Mouse (Mus musculus): Measurements from ENCODE around the gene Fcgr3. TPM values are rescaled to one million over a fixed set of nuclear protein-coding genes. Genes with fewer than 3 reads are reported as not detected.
A peak's percentile ranks its signal among the peaks of the same experiment; 100 is the strongest.

Fcgr3 gene
- polyA plus RNA-seq, 1 experiment: not detected

DNA sequence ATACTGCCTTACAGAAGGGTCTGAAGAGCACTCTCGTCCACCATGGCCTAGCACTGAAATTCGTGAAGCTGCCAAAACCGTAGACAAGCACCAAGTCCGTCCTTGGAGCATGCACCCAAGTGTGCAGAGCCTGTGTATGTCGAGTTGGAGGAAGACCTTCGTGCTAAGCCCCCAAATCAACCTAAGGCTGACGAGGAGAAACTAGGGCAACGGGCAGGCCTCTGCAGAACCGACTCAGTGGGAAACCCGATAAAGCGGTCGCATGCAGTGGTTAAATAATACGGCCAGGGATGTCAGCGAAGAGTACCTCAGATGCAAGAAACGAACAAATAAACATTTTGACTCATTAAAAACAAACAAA, 45.9 kb upstream of the Fcgr3 start:
- H3K27me3 ChIP-seq (ENCODE audit: control insufficient read depth, insufficient read depth, insufficient read length): no peaks in the 10 kb centered on the region
- no peaks in the 10 kb centered on the region for H3K36me3 ChIP-seq (ENCODE audit: control insufficient read depth, insufficient read depth)
- no peaks in the 10 kb centered on the region for H3K79me2 ChIP-seq (ENCODE audit: control insufficient read depth, insufficient read depth)
- no peak overlapping the region for H3K4me3 ChIP-seq (ENCODE audit: insufficient read depth, poor library complexity, severe bottlenecking)
- H3K79me3 ChIP-seq (ENCODE audit: low read depth): no peaks in the 10 kb centered on the region
- H3ac ChIP-seq (ENCODE audit: control insufficient read depth, insufficient read length, low read depth): peak overlapping the region; percentile 68
- no peak for TF ChIP-seq USF1 (IDR thresholded peaks at IDR 0.05; ENCODE audit: low read depth)
- TF ChIP-seq MYOG (IDR thresholded peaks at IDR 0.05; ENCODE audit: control insufficient read depth, extremely low read depth, insufficient read length): no peak
- no peak for TF ChIP-seq FOSL1 (IDR thresholded peaks at IDR 0.05; ENCODE audit: insufficient read depth, low read length, poor library complexity, severe bottlenecking)
- no peak for TF ChIP-seq CTCF (IDR thresholded peaks at IDR 0.05; ENCODE audit: control insufficient read depth, insufficient read depth, insufficient read length)
- no peak for TF ChIP-seq MYOD1 (IDR thresholded peaks at IDR 0.05; ENCODE audit: control insufficient read depth, insufficient read length, low read depth)
- no peak for TF ChIP-seq CEBPB (IDR thresholded peaks at IDR 0.05; ENCODE audit: low read depth)
- no peak for TF ChIP-seq MAX (IDR thresholded peaks at IDR 0.05)

- Histone ChIP-seq H3K79me2 (ENCODE audit: control insufficient read depth, insufficient read depth) (no peaks in the 10 kb centered on the region), H3ac (ENCODE audit: control insufficient read depth, insufficient read length, low read depth) (no peak overlapping the region), H3K4me3 (ENCODE audit: insufficient read depth, poor library complexity, severe bottlenecking) (no peak overlapping the region), H3K27me3 (ENCODE audit: control insufficient read depth, insufficient read depth, insufficient read length) (no peaks in the 10 kb centered on the region), H3K79me3 (ENCODE audit: low read depth) (no peaks in the 10 kb centered on the region), H3K36me3 (ENCODE audit: control insufficient read depth, insufficient read depth) (no peaks in the 10 kb centered on the region)
- TF ChIP-seq CEBPB (IDR thresholded peaks at IDR 0.05; ENCODE audit: low read depth) (no peak), USF1 (IDR thresholded peaks at IDR 0.05; ENCODE audit: low read depth) (peak; percentile 35)
Observed at GRCm38 (mm10) chr1:171109620-171110019, 44.9 kb upstream of the Fcgr3 start.

- TF ChIP-seq CEBPB (IDR thresholded peaks at IDR 0.05; ENCODE audit: low read depth) (no peak), FOSL1 (IDR thresholded peaks at IDR 0.05; ENCODE audit: insufficient read depth, low read length, poor library complexity, severe bottlenecking) (no peak), MYOG (IDR thresholded peaks at IDR 0.05; ENCODE audit: control insufficient read depth, extremely low read depth, insufficient read length) (no peak), MAX (IDR thresholded peaks at IDR 0.05) (no peak), USF1 (IDR thresholded peaks at IDR 0.05; ENCODE audit: low read depth) (no peak), CTCF (IDR thresholded peaks at IDR 0.05; ENCODE audit: control insufficient read depth, insufficient read depth, insufficient read length) (no peak), MYOD1 (IDR thresholded peaks at IDR 0.05; ENCODE audit: control insufficient read depth, insufficient read length, low read depth) (no peak)
- no peaks in the 10 kb centered on the region for H3K79me3 ChIP-seq (ENCODE audit: low read depth)
Observed at GRCm38 (mm10) chr1:171105226-171105625, 40.5 kb upstream of the Fcgr3 start.

GRCm38 (mm10) chr1:171103179-171103840, 38.6 kb upstream of the Fcgr3 start:
- H3K4me3 ChIP-seq (ENCODE audit: insufficient read depth, poor library complexity, severe bottlenecking): peak overlapping the region; percentile 6
- H3K79me2 ChIP-seq (ENCODE audit: control insufficient read depth, insufficient read depth): no peaks in the 10 kb centered on the region
- H3ac ChIP-seq (ENCODE audit: control insufficient read depth, insufficient read length, low read depth): no peak overlapping the region
- no peaks in the 10 kb centered on the region for H3K36me3 ChIP-seq (ENCODE audit: control insufficient read depth, insufficient read depth)
- TF ChIP-seq CTCF (IDR thresholded peaks at IDR 0.05; ENCODE audit: control insufficient read depth, insufficient read depth, insufficient read length) (no peak), USF1 (IDR thresholded peaks at IDR 0.05; ENCODE audit: low read depth) (no peak)
- H3K79me3 ChIP-seq (ENCODE audit: low read depth): no peaks in the 10 kb centered on the region
- no peaks in the 10 kb centered on the region for H3K27me3 ChIP-seq (ENCODE audit: control insufficient read depth, insufficient read depth, insufficient read length)

More at GRCm38 (mm10) chr1:171105226-171105625, 40.5 kb upstream of the Fcgr3 start:
- H3K27me3 ChIP-seq (ENCODE audit: control insufficient read depth, insufficient read depth, insufficient read length): no peaks in the 10 kb centered on the region
- no peak overlapping the region for H3K4me3 ChIP-seq (ENCODE audit: insufficient read depth, poor library complexity, severe bottlenecking)
- H3K79me2 ChIP-seq (ENCODE audit: control insufficient read depth, insufficient read depth): no peaks in the 10 kb centered on the region
- no peaks in the 10 kb centered on the region for H3K36me3 ChIP-seq (ENCODE audit: control insufficient read depth, insufficient read depth)
- no peak overlapping the region for H3ac ChIP-seq (ENCODE audit: control insufficient read depth, insufficient read length, low read depth)

GRCm38 (mm10) chr1:171102547-171103177, 37.9 kb upstream of the Fcgr3 start:
- Histone ChIP-seq H3K27me3 (ENCODE audit: control insufficient read depth, insufficient read depth, insufficient read length) (no peaks in the 10 kb centered on the region), H3K36me3 (ENCODE audit: control insufficient read depth, insufficient read depth) (no peaks in the 10 kb centered on the region), H3K79me3 (ENCODE audit: low read depth) (no peaks in the 10 kb centered on the region), H3K4me3 (ENCODE audit: insufficient read depth, poor library complexity, severe bottlenecking) (peak overlapping the region; percentile 57), H3K79me2 (ENCODE audit: control insufficient read depth, insufficient read depth) (no peaks in the 10 kb centered on the region), H3ac (ENCODE audit: control insufficient read depth, insufficient read length, low read depth) (peak overlapping the region; percentile 97)
- TF ChIP-seq USF1 (IDR thresholded peaks at IDR 0.05; ENCODE audit: low read depth): no peak
- no peak for TF ChIP-seq FOSL1 (IDR thresholded peaks at IDR 0.05; ENCODE audit: insufficient read depth, low read length, poor library complexity, severe bottlenecking)
- no peak for TF ChIP-seq MYOD1 (IDR thresholded peaks at IDR 0.05; ENCODE audit: control insufficient read depth, insufficient read length, low read depth)

DNA sequence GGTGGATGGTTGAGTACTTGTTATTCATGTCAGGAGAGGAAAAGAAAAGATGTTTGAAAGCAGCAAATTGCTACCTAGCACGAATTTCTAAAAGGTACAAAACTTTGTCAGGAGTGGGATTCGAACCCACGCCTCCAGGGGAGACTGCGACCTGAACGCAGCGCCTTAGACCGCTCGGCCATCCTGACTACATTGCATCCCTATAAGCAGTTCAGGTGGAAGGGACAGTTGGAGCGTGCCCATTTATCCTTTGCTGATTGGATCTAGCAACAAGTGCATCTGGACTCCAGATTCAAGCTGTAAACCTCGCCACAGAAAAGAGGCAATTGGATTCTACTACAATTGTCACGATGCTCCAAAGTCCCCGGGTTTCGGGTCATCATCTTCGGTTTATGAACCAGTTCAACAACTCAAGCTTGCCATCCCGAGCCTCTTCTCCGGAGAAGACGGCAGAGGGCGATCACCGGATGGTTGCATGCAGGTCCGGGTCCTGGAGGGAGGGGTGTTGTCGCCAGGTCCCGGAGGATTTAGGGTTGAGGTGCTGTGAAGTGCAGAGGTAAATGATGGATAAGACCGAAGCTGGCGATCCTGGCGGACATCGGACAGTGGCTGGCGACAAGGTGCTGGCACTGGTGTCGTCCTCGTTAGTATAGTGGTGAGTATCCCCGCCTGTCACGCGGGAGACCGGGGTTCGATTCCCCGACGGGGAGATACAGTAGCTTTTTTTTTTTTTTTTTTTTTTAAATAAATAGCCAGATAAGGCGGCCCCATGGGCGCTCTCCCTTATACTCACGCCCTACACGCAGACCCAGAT, 37.2 kb upstream of the Fcgr3 start:
- Histone ChIP-seq H3K79me2 (ENCODE audit: control insufficient read depth, insufficient read depth) (no peaks in the 10 kb centered on the region), H3K4me3 (ENCODE audit: insufficient read depth, poor library complexity, severe bottlenecking) (peak overlapping the region; percentile 57), H3K36me3 (ENCODE audit: control insufficient read depth, insufficient read depth) (no peaks in the 10 kb centered on the region), H3K79me3 (ENCODE audit: low read depth) (no peaks in the 10 kb centered on the region), H3K27me3 (ENCODE audit: control insufficient read depth, insufficient read depth, insufficient read length) (no peaks in the 10 kb centered on the region), H3ac (ENCODE audit: control insufficient read depth, insufficient read length, low read depth) (peak overlapping the region; percentile 97)
- TF ChIP-seq CTCF (IDR thresholded peaks at IDR 0.05; ENCODE audit: control insufficient read depth, insufficient read depth, insufficient read length) (no peak), MYOG (IDR thresholded peaks at IDR 0.05; ENCODE audit: control insufficient read depth, extremely low read depth, insufficient read length) (no peak), FOSL1 (IDR thresholded peaks at IDR 0.05; ENCODE audit: insufficient read depth, low read length, poor library complexity, severe bottlenecking) (no peak), MYOD1 (IDR thresholded peaks at IDR 0.05; ENCODE audit: control insufficient read depth, insufficient read length, low read depth) (no peak), MAX (IDR thresholded peaks at IDR 0.05) (no peak), USF1 (IDR thresholded peaks at IDR 0.05; ENCODE audit: low read depth) (no peak), CEBPB (IDR thresholded peaks at IDR 0.05; ENCODE audit: low read depth) (no peak)

Measured in C2C12 (cell line).